Mouse (Mus musculus) left cerebral cortex, postnatal 36 days (tissue): ENCODE results near the gene Ect2l. TPM values are rescaled to one million over a fixed set of nuclear protein-coding genes. Genes with fewer than 3 reads are reported as not detected.

Source experiments
- DNase-seq, 2 experiments: peaks; one replicate each; pipeline ENCODE4 v3.0.0; 2021 to 2022; ENCODE audit warnings: low spot score in 2 of 2, mixed read lengths in 1 of 2
- intact Hi-C: fragments of 180-260 bp; cut with DNase I; formaldehyde crosslinking; loops from one replicate; pipeline ENCODE4 v1.15.1; 2025
- total RNA-seq, 2 experiments: library from RNA; stranded (reverse); gene quantifications; 2 replicates each; pipeline ENCODE4 v1.2.3; 2021

Gene Ect2l
- total RNA-seq, 2 experiments from 2014 or later = 0.10 to 0.68 TPM

- no peak for DNase-seq
- intact Hi-C loops = no loop called here
These were observed 99.8 kb downstream of the Ect2l start for GRCm38 (mm10) chr10:18110940-18111339.

- intact Hi-C loops = no loop called here
- DNase-seq = no peak
These were observed 103.2 kb downstream of the Ect2l start for GRCm38 (mm10) chr10:18107471-18107870.

- DNase-seq = no peak
- intact Hi-C loops = loop anchor here (5.0 kb wide), 1 partner anchor 45 kb away; the partner anchor contains the start of gene Reps1
These were observed 108.5 kb downstream of the Ect2l start for GRCm38 (mm10) chr10:18102166-18102565.

GRCm38 (mm10) chr10:18090691-18091090, 120.0 kb downstream of the Ect2l start:
- DNase-seq = no peak
- intact Hi-C loops = no loop called here

- DNase-seq = no peak
- intact Hi-C loops = no loop called here
These were observed 127.9 kb downstream of the Ect2l start for GRCm38 (mm10) chr10:18082772-18083171.

GRCm38 (mm10) chr10:18081536-18081935, 129.2 kb downstream of the Ect2l start:
- DNase-seq = no peak
- intact Hi-C loops = no loop called here

Other genes starting within 250 kb of the Ect2l start
- gene Abracl, start 187.6 kb downstream of the Ect2l start, total RNA-seq = 10 to 100 TPM; 14.2 to 18.4 TPM
- gene Reps1, start 155.0 kb downstream of the Ect2l start, total RNA-seq = 10 to 100 TPM; 57.7 to 63.3 TPM
- 10 to 100 TPM; 29.2 to 33.5 TPM for gene Ccdc28a, start 24.1 kb upstream of the Ect2l start, total RNA-seq
- 10 to 100 TPM; 23.7 to 27.7 TPM for gene Nhsl1, start 108.1 kb upstream of the Ect2l start, total RNA-seq